Mouse (Mus musculus): ENCODE results near the gene Dtwd1. TPM values are rescaled to one million over a fixed set of nuclear protein-coding genes. Genes with fewer than 3 reads are reported as not detected.

Gene Dtwd1
- polyA plus RNA-seq (2012; rRNA removed): 0.23 TPM in 2 replicates

GRCm38 (mm10) chr2:126151855-126152571, at the start of gene Dtwd1, which contains the start of gene Fam227b:
Gene Dtwd1, plus strand, starts transcription at chr2:126152141.
Gene Fam227b, minus strand, starts transcription at chr2:126152004.

GRCm38 (mm10) chr2:126214800-126215199, 62.9 kb downstream of the Dtwd1 start, which contains the start of gene Gm17555:
Gene Gm17555, plus strand, starts transcription at chr2:126215100.

Other genes starting within 250 kb of the Dtwd1 start
- 0.69 and 1.0 TPM in 2 replicates for gene Fgf7, start 117.5 kb upstream of the Dtwd1 start, polyA plus RNA-seq (2012; rRNA removed)
- gene Fam227b, start 137 bp upstream of the Dtwd1 start, polyA plus RNA-seq (2012; rRNA removed): not detected in 2 replicates
- gene Gm17555, start 63.0 kb downstream of the Dtwd1 start, polyA plus RNA-seq (2012; rRNA removed): not detected in 2 replicates